Mouse (Mus musculus) adrenal gland, adult 8-10 months (tissue): ENCODE results near the gene Zfp420. TPM values are rescaled to one million over a fixed set of nuclear protein-coding genes. Genes with fewer than 3 reads are reported as not detected.
"Not testable (repeated sequence)": the region's sequence is repeated elsewhere in the genome, so short reads cannot be mapped to it uniquely, and the experiment has no call there.

Source experiments
- DNase-seq: peaks from one replicate; pipeline ENCODE4 v3.0.0; 2022
- total RNA-seq, 4 experiments: library from RNA; stranded (reverse); gene quantifications; 2 replicates each; pipeline ENCODE4 v1.2.4; 2022

Zfp420 gene
- 1 to 10 TPM; 5.4 to 9.8 (median 8.1) TPM for total RNA-seq

GRCm38 (mm10) chr7:29859532-29860517 lies at the start of gene Zfp420:
Gene Zfp420 (plus strand): TSS chr7:29859979.
- DNase-seq = peak; percentile 90

GRCm38 (mm10) chr7:29812244-29812643 lies 47.5 kb upstream of the Zfp420 start:
- no peak for DNase-seq

GRCm38 (mm10) chr7:29814381-29814780 lies 45.4 kb upstream of the Zfp420 start:
- no peak for DNase-seq

GRCm38 (mm10) chr7:29815061-29815784 lies 44.6 kb upstream of the Zfp420 start:
- DNase-seq = no peak

- peak; percentile 90 for DNase-seq
Measured at GRCm38 (mm10) chr7:29815910-29816429, 43.8 kb upstream of the Zfp420 start, which contains the start of gene Zfp790. Gene Zfp790 (plus strand): TSS chr7:29816114.

GRCm38 (mm10) chr7:29818619-29819254 lies 41.0 kb upstream of the Zfp420 start:
- DNase-seq = peak; percentile 41

GRCm38 (mm10) chr7:29828001-29828400 lies 31.8 kb upstream of the Zfp420 start:
- no peak for DNase-seq

GRCm38 (mm10) chr7:29829804-29830203 lies 30.0 kb upstream of the Zfp420 start:
- DNase-seq = no peak

GRCm38 (mm10) chr7:29836816-29837215 lies 23.0 kb upstream of the Zfp420 start:
- DNase-seq = no peak

- DNase-seq = no peak
Measured at GRCm38 (mm10) chr7:29839256-29839655, 20.5 kb upstream of the Zfp420 start.

- no peak for DNase-seq
Measured at GRCm38 (mm10) chr7:29842105-29842504, 17.7 kb upstream of the Zfp420 start.

GRCm38 (mm10) chr7:29844616-29845015 lies 15.2 kb upstream of the Zfp420 start:
- DNase-seq = no peak

GRCm38 (mm10) chr7:29852831-29853218 lies 7.0 kb upstream of the Zfp420 start:
- no peak for DNase-seq

- peak; percentile 72 for DNase-seq
Measured at GRCm38 (mm10) chr7:29853219-29853842, 6.4 kb upstream of the Zfp420 start, which contains the start of gene Zfp940. Gene Zfp940 (minus strand): TSS chr7:29853669.

GRCm38 (mm10) chr7:29861660-29862059 lies 1.9 kb downstream of the Zfp420 start:
- DNase-seq = no peak

GRCm38 (mm10) chr7:29874256-29874655 lies 14.5 kb downstream of the Zfp420 start:
- DNase-seq = no peak

- not testable (repeated sequence) for DNase-seq
Measured at GRCm38 (mm10) chr7:29877561-29877960, 17.8 kb downstream of the Zfp420 start.

GRCm38 (mm10) chr7:29880056-29880455 lies 20.3 kb downstream of the Zfp420 start:
- DNase-seq = no peak

GRCm38 (mm10) chr7:29880916-29881315 lies 21.1 kb downstream of the Zfp420 start:
- DNase-seq = no peak

GRCm38 (mm10) chr7:29890501-29890900 lies 30.7 kb downstream of the Zfp420 start:
- DNase-seq = no peak

GRCm38 (mm10) chr7:29892756-29893155 lies 33.0 kb downstream of the Zfp420 start:
- DNase-seq = no peak

- no peak for DNase-seq
Measured at GRCm38 (mm10) chr7:29898351-29898750, 38.6 kb downstream of the Zfp420 start.
